Mouse (Mus musculus): Measurements from ENCODE around the gene Pon3.

- TF ChIP-seq GATA1 (IDR thresholded peaks at IDR 0.05; ENCODE audit: low read length) (no peak), TAL1 (IDR thresholded peaks at IDR 0.05; ENCODE audit: low read length) (no peak)
These were observed 68.0 kb downstream of the Pon3 start for GRCm38 (mm10) chr6:5188036-5188435.
